Mouse (Mus musculus) bone marrow macrophage, adult 2 months (primary cell): ENCODE measurements around the gene Phxr2.

ENCODE experiments used
- CTCF ChIP-seq: IDR thresholded peaks from 2 replicates; pipeline ENCODE4 v1.5.1; 2012; ENCODE audit warnings: low read depth, mild to moderate bottlenecking, low read length, moderate library complexity
- POLR2A ChIP-seq: IDR thresholded peaks from 2 replicates; pipeline ENCODE4 v1.6.1; 2012; ENCODE audit warnings: mild to moderate bottlenecking, low read depth, low read length, borderline replicate concordance

GRCm38 (mm10) chr10:99156808-99157207, 30.7 kb upstream of the Phxr2 start:
- TF ChIP-seq CTCF: no peak
- TF ChIP-seq POLR2A: no peak
